Mouse (Mus musculus) megakaryocyte, embryonic 14.5 days (primary cell): ENCODE measurements around the gene Tnfrsf11a.

Experiments
- FLI1 ChIP-seq: IDR thresholded peaks from 2 replicates; pipeline ENCODE4 v1.6.1; 2012; ENCODE audit warnings: low read length, inconsistent platforms, mixed read lengths
- GATA1 ChIP-seq: IDR thresholded peaks from 3 replicates; pipeline ENCODE4 v1.6.1; 2012; ENCODE audit warnings: mixed read lengths, low read length, inconsistent platforms, borderline replicate concordance

- no peak for TF ChIP-seq FLI1
- no peak for TF ChIP-seq GATA1
These were observed 103.0 kb downstream of the Tnfrsf11a start for GRCm38 (mm10) chr1:105883498-105883897.
